Mouse (Mus musculus) cortical plate, adult 2 months (tissue): Measurements from ENCODE around the gene Szrd1.

ENCODE experiments used
- CTCF ChIP-seq: fragments of 200-500 bp; IDR thresholded peaks from 2 replicates; pipeline ENCODE4 v1.5.1; 2011; ENCODE audit warnings: mild to moderate bottlenecking, control low read depth, low read length; ENCODE audit not compliant: insufficient read depth; ENCODE audit errors: extremely low read depth
- POLR2A ChIP-seq: fragments of 200-500 bp; IDR thresholded peaks from 2 replicates; pipeline ENCODE4 v1.6.1; 2011; ENCODE audit warnings: mild to moderate bottlenecking, low read length, control low read depth; ENCODE audit not compliant: insufficient read depth; ENCODE audit errors: extremely low read depth

DNA sequence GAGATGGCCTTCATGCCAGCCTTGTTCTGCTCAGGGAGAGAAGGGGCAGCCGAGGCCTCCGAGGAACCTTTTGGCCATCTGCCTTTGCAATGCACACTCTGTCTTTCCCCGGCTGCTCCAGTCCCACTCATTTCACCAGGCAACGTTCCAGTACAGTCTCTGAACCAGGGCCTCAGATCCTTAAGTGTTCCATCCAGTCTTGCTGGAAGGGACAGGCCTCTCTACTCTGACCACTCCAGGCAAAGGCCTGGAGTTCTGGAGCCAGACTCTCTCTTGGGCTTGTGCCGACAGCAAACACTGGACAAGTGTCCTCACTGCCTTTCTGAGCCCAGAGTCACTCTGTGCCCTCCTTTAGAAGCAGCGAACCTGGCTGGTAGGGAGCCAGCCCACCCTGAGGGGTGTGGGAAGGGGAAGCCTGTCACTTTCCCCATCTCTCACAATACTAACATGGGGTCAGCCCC lies 25.0 kb downstream of the Szrd1 start:
- TF ChIP-seq CTCF (no peak), POLR2A (no peak)
